Mouse (Mus musculus) natural killer cell, adult 2 months (primary cell): ENCODE data around the gene Chd3.

Experiments
- DNase-seq, 2 experiments: peaks; one replicate each; pipeline ENCODE4 v3.0.0; 2022; ENCODE audit warnings: low spot score in 2 of 2

Gene Chd3

GRCm38 (mm10) chr11:69369215-69369989 lies at the start of gene Chd3:
Gene Chd3, minus strand, starts transcription at chr11:69369406.
- DNase-seq = no peak

DNA sequence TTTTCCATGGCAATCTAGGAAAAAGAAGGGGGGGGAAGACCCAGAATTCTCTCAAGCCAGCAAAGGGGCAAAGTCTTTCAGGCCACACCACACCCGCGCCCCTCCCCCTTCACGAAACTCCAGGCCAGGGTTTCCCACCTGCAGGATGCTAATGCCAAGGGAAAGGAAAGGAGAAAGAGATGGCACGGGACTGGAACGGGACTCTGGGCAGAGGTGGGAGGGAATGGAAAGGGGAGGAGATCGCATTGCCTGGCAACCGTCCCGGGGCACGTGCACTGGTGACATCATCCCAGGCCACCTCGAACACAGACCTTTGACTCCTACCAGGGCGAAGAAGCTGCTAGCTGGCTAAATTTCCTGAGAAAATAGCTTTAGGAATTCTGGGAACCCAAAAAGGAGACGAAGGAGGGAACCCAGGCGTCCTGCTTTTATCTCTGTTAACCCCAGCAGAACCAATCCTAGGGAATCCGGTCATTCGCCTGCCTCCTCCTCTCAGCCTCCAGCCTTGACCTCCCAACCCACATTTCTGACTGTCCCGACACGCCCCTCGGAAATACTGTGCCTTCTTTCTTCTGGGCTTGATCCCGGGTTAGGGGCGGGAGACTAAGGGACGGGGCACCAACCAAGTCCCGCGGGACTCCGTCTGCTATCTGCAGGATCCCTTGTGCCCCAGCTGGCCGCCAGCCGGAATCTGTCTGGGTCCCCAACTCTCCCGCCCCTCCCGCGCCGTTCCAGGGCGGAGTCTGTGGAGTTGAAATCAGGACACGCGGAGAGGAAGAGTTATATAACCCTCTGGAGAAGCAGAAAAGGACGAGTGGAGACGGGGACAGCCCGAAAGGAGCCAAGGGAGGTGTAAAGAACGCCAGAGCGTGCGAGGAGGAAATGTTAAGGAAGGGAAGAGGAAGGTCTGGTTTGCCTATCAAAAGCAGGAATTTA lies 48.5 kb upstream of the Chd3 start:
- DNase-seq = peak in 1 of 2 experiments; percentile 53

GRCm38 (mm10) chr11:69416921-69417448 lies 47.8 kb upstream of the Chd3 start:
- no peak for DNase-seq

- DNase-seq = no peak
These were observed 47.3 kb upstream of the Chd3 start for GRCm38 (mm10) chr11:69416509-69416908.

GRCm38 (mm10) chr11:69415668-69416451 lies 46.7 kb upstream of the Chd3 start:
- DNase-seq = no peak

GRCm38 (mm10) chr11:69415327-69415667 lies 46.1 kb upstream of the Chd3 start:
- no peak for DNase-seq

DNA sequence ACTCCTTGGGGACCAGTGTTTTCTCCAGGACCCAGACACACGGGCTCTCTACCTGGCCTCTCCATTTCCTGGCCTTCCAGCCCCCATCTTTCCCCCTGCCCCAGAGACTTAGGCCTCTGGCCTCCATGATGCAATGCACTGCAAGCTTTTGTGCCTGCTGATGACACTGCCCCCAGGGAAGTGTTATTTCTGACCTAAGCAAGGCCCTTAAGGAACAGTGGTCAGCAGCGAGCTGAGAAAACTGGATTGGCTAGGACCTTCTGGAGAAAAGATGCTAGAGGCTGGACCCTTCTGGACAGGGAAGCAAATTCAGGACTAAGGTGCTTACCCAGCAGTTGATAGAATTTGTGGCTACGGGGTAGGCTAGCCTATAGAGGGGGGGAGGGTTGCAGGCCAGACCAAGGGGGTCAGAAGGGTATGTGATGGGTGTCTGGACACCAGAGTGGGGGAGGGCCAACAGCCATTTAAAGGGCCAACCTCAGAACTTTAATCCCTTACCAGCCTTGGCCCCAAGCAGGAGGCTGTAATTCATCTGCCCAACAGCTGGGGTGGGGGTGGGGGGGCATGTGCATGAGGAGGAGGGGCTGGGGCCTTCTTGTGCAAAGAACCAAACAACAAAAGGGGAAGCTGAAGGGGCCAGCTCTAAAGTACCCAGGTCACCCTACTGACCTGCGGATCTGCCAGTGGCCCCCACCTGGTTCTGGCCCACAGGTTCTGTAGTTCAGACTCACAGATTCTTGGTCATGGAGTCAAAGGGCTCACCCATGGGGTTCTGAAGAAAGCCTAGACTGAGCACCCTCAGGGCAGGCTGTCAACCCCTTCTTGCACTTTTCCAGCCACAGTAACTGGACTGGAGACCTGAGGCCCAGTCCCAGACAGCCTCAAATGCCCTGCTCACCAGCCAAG lies 45.5 kb upstream of the Chd3 start:
- no peak for DNase-seq

DNA sequence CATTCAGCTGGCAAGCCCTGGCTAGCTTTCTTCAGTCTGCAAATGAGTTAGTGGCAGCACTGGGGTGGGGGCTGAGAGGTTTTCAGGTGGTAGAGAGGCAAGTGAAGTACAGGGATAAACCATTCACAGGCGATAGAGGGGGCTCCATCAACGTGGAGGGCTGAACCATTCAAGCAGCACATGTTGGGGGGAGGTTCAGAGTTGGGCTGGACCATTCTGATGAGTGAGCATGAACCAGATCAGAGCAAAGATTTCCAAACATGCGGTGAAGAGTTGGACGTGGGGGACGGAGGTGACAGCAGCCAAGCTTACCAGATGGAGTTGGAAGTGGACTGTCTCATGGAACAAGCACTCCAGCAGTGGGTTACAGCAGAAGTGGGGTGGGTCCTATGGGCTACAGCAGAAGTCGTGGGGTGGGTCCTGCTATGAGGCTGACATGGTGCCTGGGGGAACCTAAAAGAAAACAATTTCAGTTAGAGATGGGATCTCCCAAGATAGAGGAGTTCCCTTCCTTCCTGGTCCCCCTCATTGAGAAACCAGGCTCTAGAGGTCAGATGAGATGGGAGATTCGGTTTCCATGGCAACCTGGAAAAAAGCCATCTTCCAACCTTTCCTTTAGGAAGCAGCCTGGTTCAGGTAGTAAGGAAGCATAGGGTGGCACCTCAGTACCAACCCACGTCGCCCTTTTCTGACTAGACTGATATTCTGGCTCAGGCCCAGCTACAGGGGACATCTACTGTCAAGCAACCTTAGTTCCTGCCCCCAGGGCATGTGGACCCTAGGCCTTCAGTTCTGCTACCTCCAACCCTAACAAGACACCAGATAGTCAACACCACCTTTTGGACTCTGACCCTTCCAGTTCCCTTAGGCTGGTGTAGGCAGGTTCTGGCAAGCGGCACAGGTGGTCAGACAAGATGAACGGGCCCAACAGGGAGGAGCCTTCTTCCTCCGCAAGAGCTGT lies 44.3 kb upstream of the Chd3 start, which contains the start of gene Kdm6b:
Kdm6b (minus strand) TSS at position 455 of the 961 bp plus-strand sequence.
- DNase-seq = no peak

DNA sequence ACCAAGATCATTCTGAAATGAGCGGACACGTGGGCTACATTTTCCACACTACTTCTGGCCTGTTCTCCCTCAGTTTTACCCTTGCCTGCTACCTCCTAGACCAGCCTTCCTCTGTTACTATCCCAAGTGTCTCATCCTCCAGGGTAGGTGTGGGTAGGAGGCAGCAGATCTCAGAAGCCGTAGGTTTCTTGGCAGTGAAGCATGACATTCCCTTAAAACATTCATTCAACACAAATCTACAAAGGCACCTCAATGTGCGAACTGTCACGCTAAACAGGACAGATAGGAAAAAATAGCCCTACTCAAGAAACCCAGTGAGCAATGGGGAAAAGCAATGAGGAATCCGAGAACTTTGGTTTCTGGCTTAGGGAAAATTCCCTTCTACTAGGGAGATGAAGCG lies 43.3 kb upstream of the Chd3 start:
- DNase-seq = no peak

GRCm38 (mm10) chr11:69411538-69412203 lies 42.5 kb upstream of the Chd3 start:
- peak; percentile 86 to 91 for DNase-seq

GRCm38 (mm10) chr11:69411073-69411535 lies 41.9 kb upstream of the Chd3 start:
- peak in 1 of 2 experiments; percentile 85 for DNase-seq

DNA sequence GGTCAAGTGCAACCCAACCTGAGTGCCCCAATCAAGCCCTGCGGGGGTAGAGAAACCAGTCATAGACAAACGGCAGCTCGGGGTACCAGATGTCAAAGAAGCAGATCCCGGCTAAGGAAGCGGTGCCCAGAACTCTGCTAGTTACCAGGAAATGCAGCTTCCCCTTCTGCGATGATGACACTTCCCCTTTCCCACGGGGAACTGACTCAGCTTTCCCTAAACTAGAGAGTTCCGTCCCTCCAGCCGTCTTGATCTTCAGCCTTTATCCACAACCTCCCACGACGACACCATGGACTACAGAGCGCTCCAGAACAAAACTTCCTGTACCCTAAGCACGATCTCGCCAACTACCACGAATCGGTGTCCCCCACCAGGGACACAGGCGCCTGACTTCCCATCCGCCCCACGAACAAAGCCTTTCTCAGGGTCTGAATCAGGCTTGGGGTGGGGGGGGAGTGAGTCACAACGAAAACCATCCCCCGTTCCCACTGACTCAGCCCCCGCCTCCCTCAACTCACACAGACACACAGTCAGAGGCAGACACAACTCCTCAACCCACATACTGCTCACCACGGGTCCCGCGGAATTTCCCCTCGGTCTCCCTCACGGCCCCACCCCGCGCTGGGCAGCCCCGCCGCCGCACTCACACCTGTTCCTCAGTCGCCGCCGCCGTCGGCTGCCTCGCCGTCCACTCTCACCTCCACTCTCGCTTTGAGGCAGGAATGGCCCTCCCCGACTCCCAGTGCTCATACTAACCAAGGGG lies 41.3 kb upstream of the Chd3 start:
- peak; percentile 96 to 98 for DNase-seq

DNA sequence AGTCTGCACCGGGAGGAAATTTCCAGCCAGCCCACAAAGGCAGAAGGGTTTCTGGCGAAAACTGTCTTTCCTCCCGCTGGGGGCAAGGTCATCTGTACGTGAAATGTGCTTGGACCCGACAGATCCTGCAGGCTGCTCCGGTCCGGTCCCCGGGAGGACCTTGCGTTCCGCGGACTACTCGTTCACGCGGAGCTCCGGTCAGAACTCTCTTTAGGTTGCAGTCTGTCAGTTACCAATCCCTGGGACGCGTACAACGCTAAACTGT lies 40.8 kb upstream of the Chd3 start:
- no peak for DNase-seq

GRCm38 (mm10) chr11:69409378-69410044 lies 40.3 kb upstream of the Chd3 start:
- DNase-seq = peak; percentile 89 to 90

DNA sequence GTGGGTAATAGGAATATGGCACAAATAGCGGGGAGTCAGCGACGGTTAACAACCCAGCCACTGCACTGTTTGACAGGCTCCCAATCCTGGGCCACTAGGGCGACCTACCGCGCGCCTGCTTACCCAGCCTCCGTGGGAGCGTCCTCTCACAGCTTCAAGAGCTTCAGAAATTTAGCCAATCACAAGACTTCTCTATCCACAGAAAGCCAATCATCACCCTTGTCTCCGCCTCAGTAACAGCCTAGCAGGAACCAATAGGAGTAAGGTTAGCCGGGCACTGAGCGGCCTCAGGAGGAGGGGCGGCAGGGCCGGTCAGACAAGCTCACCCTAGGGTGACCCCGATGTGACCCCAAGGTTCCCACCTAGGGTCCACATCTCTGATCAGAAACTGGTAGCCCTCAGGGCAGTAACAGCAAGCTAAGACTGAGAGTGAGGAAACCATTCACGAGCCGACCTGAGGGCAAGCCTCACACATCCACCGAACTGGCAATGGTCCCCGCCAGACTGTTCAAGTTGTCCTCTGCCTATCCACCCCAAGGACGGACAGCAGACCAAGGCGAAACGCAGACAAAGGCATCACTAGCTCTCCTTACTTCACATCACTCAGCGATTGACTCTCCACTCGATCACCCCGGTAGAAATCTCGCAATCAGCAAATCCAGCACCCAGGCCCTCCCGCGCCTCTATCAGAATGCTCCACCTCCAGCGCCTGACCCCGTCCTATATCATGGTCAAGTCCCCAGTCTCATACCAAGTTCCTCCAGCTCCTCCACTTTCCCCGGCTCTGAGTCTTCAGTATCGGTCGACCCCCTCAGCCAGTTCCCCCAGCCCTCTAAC lies 39.6 kb upstream of the Chd3 start:
- peak; percentile 84 for DNase-seq

- DNase-seq = no peak
These were observed 38.5 kb upstream of the Chd3 start for GRCm38 (mm10) chr11:69407724-69408004.
